Comparison of ENCODE assay signal across 18 mouse cellular contexts in the genomic region with DNA sequence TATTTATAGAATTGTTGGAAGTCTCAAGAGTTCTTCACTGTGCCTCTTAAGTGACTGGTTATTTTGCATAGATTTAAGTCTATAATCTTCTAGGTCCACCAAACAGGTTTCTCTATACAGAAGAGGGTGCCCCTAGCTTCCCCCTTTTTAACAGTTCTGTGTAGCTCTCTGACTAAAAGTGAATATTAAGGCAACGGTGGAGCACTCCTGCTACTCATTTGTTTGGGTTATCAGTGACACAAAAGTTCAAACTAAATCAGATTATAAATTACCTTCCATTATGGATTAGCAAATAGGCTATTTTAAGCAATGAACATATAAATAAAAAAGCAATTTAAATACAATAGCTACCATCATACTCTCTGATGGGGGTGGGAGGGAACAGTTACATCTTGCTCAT. TPM values are rescaled to one million over a fixed set of nuclear protein-coding genes. Genes with fewer than 3 reads are reported as not detected.
"Had no signal": no experiment of that assay in that cellular context is flagged by ENCODE, and none has a peak within 500 bp of the region (broad histone marks: within the 10 kb centered on the region; RNA-seq: fewer than 3 reads in every experiment).

No protein-coding gene starts in this region.

- H3K36me3 ChIP-seq: heart, embryonic 10.5 days; heart, embryonic 12.5 days; hindbrain, embryonic 10.5 days; hindbrain, embryonic 12.5 days; limb, embryonic 13.5 days; limb, embryonic 15.5 days; liver, embryonic 12.5 days had no signal

- H3K27ac ChIP-seq: gastrocnemius, adult 2 months; heart, embryonic 10.5 days; hindbrain, embryonic 10.5 days; hindbrain, embryonic 12.5 days; hindbrain, embryonic 14.5 days; layer of hippocampus, adult 2 months; left cerebral cortex, adult 2 months; limb, embryonic 13.5 days; limb, embryonic 15.5 days had no signal

- H3K4me1 ChIP-seq: hindbrain, embryonic 12.5 days; limb, embryonic 15.5 days had no signal

- H3K9ac ChIP-seq: heart, embryonic 12.5 days; hindbrain, embryonic 12.5 days; hindbrain, embryonic 14.5 days; limb, embryonic 13.5 days; limb, embryonic 15.5 days; liver, embryonic 12.5 days had no signal

- H3K4me2 ChIP-seq: heart, embryonic 12.5 days; hindbrain, embryonic 12.5 days; hindbrain, embryonic 14.5 days; limb, embryonic 13.5 days; limb, embryonic 15.5 days had no signal

- H3K9me3 ChIP-seq: heart, embryonic 10.5 days; heart, embryonic 12.5 days; hindbrain, embryonic 10.5 days; hindbrain, embryonic 12.5 days; limb, embryonic 13.5 days; limb, embryonic 15.5 days; liver, embryonic 12.5 days had no signal

- H3K4me3 ChIP-seq: gastrocnemius, adult 2 months; heart, embryonic 10.5 days; heart, embryonic 12.5 days; hindbrain, embryonic 10.5 days; hindbrain, embryonic 12.5 days; layer of hippocampus, adult 2 months; left cerebral cortex, adult 2 months; limb, embryonic 13.5 days; limb, embryonic 15.5 days; liver, embryonic 12.5 days had no signal

- DNase-seq: gastrocnemius, adult 2 months; gastrocnemius, postnatal 10 days; gastrocnemius, postnatal 25 days; heart, postnatal 10 days; kidney, adult 18-20 months; kidney, adult 8-10 months; kidney, postnatal 10 days; kidney, postnatal 4 days had no signal

- H3K27me3 ChIP-seq: heart, embryonic 12.5 days; hindbrain, embryonic 12.5 days; limb, embryonic 13.5 days; limb, embryonic 15.5 days; liver, embryonic 12.5 days had no signal

RNA-seq across cellular contexts. Expression of gene Cytip, which starts 40.8 kb away (rescaled TPM):
- polyA plus RNA-seq: hindbrain, embryonic 14.5 days had no signal
